Mouse (Mus musculus) hematopoietic stem cell, adult 5-6 weeks (primary cell): ENCODE measurements at regions not wholly inside any gene's neighbourhood (a gene's known extent, or its start where the extent isn't known, plus 50 kb on each side); places are given as distances from the start of the nearest gene placed in this dataset.

Experiments used
- ATAC-seq, 2 experiments: fragments of 125-278 bp in 1 of 2; replicated peaks in 1 of 2; 2 replicates each; pipeline ENCODE4 v1.8.0; 2016 to 2017; ENCODE audit warnings: inconsistent platforms in 2 of 2, mild to moderate bottlenecking in 2 of 2, moderate number of reproducible peaks in 2 of 2, low read depth in 1 of 2, moderate TSS enrichment in 1 of 2; ENCODE audit not compliant: low FRiP score in 2 of 2, poor library complexity in 2 of 2, severe bottlenecking in 2 of 2, insufficient read depth in 1 of 2, low TSS enrichment in 1 of 2

DNA sequence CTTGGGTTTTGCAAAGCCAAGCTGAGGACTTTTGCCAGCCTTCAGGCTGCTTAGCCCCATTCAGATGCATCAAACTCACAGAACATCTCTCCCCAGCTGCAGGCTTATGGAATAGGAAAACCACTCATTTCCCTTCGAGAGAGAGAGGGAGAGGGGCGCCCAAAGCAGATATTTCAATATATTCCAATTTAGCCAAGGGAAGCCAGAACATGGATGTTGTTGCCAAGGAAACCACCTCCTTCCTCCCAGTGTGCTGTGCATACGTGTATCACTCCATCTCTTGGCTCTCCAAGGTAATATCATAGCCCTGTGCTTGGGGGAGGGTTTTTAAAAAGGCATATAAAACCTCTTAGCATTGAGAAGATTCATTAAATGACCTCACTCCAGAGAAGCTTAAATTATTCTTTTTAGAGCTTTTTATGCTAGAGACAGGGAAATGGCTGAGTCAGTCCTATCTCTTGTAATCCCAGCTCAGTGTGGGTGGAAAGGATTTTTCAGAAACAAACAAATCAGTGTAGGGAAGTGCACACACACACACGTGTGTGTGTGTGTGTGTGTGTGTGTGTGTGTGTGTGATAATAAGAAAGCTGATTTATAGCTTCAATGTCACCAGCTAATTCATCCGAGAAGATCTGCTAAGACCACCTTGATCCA, 245.1 kb downstream of the Rps24 start:
- ATAC-seq = no peak

DNA sequence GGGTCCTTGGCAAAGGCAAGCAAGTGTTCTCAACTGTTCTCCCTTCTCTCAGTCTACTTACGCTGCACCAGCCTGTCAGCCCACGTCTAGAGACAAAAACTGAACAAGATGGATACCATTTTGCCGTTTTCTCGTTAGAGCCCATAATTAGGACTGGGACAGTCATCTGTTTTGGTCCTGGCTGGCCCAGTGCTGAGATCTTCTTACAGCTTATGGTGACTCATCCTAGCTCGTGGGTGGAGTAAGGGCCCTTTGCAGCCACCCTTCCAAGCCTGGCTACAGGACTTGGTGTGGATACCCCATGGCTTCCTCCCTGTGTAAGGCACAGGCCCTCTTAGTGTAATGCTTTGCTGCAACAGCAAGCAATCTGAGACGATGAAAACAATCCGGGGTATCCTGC, 246.4 kb downstream of the Rps24 start:
- ATAC-seq = no peak

DNA sequence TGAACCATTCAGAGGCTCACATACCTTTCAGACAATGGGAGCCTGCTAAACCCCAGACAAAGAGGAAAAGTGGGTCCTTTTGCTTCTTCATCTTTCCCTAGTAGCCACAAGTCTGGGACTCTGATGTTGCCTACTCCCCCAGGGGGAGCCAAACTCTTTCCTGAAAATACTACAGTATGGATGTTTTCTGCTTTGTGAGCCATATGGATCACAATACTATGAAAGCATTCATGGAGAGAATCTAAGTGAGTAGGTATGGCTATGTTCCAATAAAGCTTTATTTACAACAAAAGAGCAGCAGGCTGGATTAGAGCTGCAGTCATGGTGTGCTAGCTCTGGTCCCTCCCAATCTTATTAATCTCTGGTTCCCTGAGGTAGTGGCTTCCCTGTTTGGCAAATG, 251.9 kb downstream of the Rps24 start:
- no peak for ATAC-seq

DNA sequence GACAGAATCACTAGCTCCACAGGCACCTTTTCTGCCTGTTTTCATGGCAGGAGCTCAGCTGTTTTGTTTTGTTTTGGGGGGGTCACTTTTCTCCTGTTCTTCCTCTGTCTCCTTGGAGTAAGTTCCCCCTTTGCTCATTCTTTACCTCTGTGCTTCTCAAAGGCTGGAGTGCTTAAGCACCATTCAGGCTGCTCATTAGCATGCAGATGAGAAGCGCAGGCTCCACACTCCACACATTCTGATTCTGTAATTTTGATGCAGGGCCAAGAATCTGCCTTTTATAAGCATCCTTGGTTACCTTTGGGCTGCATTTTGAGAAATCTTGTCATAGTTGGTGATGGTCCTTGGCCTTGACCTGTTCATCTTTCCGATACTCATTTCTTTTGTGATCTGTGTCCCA, 257.5 kb downstream of the Rps24 start:
- no peak for ATAC-seq

DNA sequence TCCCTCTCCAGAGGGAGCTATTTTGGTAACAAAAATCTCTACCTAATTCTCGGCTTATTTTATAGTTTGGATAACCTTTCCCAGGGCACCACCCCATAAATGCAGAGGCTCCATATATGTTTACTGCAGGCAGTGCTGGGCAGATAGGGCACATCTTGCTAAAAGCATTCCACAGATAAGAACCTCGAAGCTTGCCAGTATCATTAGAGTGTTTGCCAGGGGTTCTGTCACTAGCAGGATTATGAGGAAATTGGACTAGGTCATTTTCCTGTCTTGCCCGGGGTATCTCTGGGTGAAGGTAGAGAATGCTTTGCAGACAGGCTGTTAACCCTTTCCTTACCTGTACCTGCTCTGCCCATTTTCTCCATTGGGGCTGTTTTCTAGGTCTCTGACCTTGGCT, 258.8 kb downstream of the Rps24 start:
- ATAC-seq = no peak

GRCm38 (mm10) chr14:24747471-24747795, 260.5 kb downstream of the Rps24 start:
- no peak for ATAC-seq

DNA sequence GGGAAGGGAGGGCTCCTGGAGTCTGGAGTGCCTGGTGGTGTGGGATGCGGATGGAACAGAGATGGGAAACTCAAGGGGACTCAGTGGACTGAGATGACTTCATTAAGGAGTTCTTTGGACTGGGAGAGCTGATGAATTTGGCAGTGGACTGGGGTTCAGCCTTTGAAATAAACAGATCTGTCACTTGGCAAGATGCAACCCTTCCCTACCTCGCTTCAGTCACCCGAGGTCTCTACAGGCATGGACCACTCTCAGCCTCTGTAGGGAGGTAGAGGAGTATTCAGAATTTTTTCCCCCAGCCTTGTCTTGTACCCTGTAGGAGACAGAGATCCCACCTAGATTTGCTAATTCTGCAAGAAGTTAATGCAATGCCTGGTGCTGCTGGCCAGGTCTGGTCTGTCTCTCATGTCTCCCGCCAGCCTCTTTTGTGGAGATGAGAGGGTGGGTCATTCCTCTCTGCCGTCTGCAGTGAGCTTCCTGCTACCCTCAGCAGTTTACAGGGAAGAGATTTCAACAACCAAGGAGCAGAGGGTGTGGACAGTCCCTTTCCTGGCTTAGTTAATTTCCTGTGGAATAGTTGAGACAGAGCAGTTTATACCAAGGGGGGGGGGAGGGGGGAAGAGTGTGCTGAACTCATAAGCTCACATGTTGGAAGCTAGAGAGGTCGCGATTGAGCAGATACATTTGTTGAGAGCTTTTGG, 261.0 kb downstream of the Rps24 start:
- no peak for ATAC-seq

GRCm38 (mm10) chr14:24748497-24748862, 261.6 kb downstream of the Rps24 start:
- ATAC-seq = no peak

GRCm38 (mm10) chr14:24749313-24749712, 262.4 kb downstream of the Rps24 start:
- no peak for ATAC-seq

DNA sequence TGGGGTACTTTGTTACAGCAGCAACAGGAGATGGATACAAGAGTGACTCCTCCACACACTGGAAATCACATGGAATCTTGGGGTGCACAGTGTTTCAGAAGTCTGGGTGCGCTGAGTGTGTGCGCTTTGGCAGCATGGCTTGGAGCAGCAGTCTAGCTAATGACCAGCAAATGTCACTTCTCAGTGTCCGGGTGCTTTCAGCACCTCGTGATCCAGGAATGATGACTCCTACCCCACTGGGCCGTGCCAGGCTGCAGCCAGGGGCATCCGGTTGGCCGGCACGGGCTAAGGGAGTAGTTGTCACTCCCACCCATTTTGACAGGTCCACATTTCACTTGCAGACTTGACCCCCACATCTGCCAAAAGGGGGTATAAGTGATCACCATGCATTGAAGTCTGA, 264.3 kb downstream of the Rps24 start:
- no peak for ATAC-seq

DNA sequence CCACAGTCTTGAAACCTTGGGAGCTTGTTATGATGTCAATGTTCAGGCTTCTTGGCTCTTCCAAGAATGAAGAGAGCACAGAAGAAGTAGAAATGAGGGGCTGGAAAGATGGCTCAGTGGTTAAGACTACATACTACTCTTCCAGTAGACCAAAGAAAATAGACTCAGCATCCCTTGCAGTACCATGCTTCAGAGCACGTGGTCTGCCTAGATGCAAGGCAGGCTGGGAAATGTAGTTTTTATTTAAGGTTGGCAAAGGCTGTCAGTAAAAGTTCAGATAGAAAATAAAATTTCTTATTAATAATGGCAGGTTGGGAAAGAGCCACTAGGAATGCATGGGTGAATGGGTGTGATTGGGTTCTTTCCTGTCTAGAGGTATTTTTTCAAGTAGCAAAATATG, 267.8 kb downstream of the Rps24 start:
- ATAC-seq = no peak

DNA sequence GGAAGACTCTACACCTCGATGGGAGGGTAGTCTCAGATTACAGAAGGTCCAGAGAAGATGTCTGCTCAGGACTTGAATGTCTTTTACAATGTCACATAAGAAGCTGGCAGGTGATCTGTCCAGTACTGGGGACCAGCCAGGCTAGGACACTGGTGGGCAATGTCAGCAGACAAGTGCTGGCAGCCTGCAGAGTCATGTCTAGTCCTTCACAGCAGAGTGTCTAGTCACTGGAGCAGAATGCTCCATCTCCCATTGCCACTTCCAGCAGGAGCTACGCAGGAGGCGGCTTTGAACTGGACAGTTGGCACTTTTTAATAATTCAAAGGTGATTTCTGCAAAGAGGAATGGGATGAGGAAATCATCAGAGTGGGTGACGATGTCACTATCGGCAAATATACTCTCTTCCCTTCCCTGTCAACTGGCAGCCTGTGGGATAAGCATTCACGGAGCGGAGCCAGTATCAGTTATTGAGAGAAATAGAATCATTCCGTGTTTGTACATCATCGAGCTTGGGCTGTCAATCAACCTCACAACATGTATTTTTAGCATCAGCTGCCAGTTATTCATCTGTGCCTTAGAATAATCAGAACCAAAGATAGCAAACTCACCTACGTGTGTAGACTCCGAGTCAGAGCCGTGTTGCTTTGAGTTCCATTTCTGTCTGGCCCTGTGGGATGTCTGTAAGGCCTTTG, 268.6 kb downstream of the Rps24 start:
- no peak for ATAC-seq

GRCm38 (mm10) chr14:24757302-24757701, 270.4 kb downstream of the Rps24 start:
- no peak for ATAC-seq

- ATAC-seq = no peak
These were observed 270.9 kb downstream of the Rps24 start for GRCm38 (mm10) chr14:24757843-24758242.

- no peak for ATAC-seq
These were observed 274.0 kb downstream of the Rps24 start for GRCm38 (mm10) chr14:24760926-24761325.

DNA sequence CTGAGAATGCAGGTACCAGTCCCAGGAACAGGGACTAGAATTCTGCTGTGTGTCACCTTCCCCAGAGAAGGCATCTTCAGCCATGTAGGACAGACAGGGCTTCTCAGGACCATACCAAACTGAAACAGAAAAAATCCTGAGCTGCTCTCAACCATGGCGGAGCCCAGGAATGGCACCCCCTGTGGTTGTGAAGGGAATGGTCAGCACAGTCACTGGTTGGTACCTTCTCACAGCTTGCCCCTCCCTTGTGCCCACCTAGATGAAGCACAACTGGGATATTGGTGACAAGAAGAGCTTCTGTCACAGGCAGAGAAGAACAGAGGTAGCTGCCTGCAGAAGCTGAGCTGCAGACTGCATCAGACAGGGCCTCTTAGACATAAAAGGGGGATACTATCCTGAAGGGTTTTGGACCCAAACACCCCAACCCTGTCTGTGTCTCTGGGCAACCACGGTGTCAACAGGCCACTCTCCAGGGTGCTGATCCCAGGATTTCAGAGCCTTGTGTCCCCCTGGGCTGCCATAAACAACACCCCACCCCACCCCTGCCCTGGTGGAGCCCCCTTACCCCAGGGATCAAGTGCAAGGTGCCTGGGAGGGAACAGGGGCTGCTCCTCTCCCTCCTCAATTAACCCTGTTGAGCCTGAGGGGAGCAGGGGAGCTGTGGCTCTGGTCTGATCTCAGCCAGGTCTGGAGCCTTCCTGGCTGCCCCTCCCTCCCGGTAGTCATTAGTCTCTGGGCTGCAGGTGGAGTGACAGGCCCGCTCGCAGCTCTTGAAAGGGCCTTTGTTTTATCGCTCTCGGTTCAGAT, 275.7 kb downstream of the Rps24 start:
- ATAC-seq = no peak

DNA sequence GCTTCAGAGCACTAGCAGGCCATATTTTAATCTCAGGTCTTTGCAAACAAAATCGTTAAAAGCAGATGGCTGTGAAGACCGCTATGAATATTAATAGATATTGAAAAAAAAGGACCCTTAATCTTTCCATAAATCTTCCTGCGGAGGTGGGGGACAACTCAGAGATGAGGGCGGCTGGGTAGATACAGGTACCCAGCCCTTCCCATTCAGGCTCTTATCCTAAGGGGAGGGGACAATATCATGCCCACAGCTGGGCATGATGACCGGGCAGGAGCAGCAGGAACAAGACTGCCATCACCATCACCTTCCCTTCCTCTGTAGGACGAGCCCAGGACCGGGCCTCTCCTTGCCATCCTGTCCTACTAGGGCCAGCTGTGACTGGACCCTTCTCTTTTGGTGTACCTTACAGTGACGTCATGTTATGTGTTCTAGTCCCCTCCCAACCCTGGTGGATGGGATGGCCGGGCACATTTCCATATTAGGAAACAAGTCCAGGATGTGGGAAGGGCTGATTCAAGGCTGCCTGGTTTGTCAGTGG, 276.4 kb downstream of the Rps24 start:
- ATAC-seq = no peak

DNA sequence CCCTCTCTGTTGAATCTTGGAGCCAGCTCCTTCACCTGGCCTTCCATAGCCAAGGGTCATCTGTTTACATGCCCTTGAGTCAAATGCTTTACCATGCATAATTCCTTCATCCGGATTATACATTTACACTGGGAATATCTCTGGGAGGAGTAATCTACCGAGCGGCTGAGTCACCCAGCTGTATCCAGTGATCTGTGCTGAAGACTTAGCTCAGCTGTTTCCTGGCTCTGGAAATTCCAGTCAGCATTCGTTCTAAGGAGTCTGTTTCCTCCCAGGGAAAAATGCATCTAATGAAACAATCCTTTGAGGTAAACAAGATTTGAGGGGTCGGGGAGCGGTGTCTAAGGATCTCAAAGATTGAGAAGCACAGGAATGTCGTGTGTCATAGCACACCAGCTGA, 276.9 kb downstream of the Rps24 start:
- ATAC-seq = no peak
